Mouse (Mus musculus): ENCODE measurements at regions not wholly inside any gene's neighbourhood (a gene's known extent, or its start where the extent isn't known, plus 50 kb on each side); places are given as distances from the start of the nearest gene placed in this dataset.

- Histone ChIP-seq H3K27me3 (ENCODE audit: control insufficient read depth, insufficient read depth, low read length) (no peaks in the 10 kb centered on the region), H3K36me3 (ENCODE audit: control insufficient read depth, insufficient read depth, low read length) (no peaks in the 10 kb centered on the region), H3K27ac (ENCODE audit: control insufficient read depth, insufficient read depth, low read depth, low read length) (no peak overlapping the region), H3K4me1 (ENCODE audit: control insufficient read depth, insufficient read depth, low read length) (no peaks in the 10 kb centered on the region), H3K4me3 (ENCODE audit: control insufficient read depth, low read depth, low read length) (no peak overlapping the region)
- TF ChIP-seq POLR2A (IDR thresholded peaks at IDR 0.05; ENCODE audit: control insufficient read depth, low read depth, low read length) (no peak), CTCF (IDR thresholded peaks at IDR 0.05; ENCODE audit: control insufficient read depth, insufficient read depth, insufficient replicate concordance, low read depth, low read length) (no peak)
Measured at GRCm38 (mm10) chr2:166380854-166381253, 225.4 kb upstream of the Sulf2 start.

- H3K36me3 ChIP-seq (ENCODE audit: control insufficient read depth, insufficient read depth, low read length), result no peaks in the 10 kb centered on the region
- H3K4me3 ChIP-seq (ENCODE audit: control insufficient read depth, low read depth, low read length), result no peak overlapping the region
- no peak overlapping the region for H3K27ac ChIP-seq (ENCODE audit: control insufficient read depth, insufficient read depth, low read depth, low read length)
- no peaks in the 10 kb centered on the region for H3K27me3 ChIP-seq (ENCODE audit: control insufficient read depth, insufficient read depth, low read length)
- no peaks in the 10 kb centered on the region for H3K4me1 ChIP-seq (ENCODE audit: control insufficient read depth, insufficient read depth, low read length)
- TF ChIP-seq CTCF (IDR thresholded peaks at IDR 0.05; ENCODE audit: control insufficient read depth, insufficient read depth, insufficient replicate concordance, low read depth, low read length) (no peak), POLR2A (IDR thresholded peaks at IDR 0.05; ENCODE audit: control insufficient read depth, low read depth, low read length) (no peak)
Measured at GRCm38 (mm10) chr2:166378325-166378724, 222.9 kb upstream of the Sulf2 start.

GRCm38 (mm10) chr2:166377329-166377728, 221.9 kb upstream of the Sulf2 start:
- Histone ChIP-seq H3K27me3 (ENCODE audit: control insufficient read depth, insufficient read depth, low read length) (no peaks in the 10 kb centered on the region), H3K36me3 (ENCODE audit: control insufficient read depth, insufficient read depth, low read length) (no peaks in the 10 kb centered on the region), H3K4me1 (ENCODE audit: control insufficient read depth, insufficient read depth, low read length) (no peaks in the 10 kb centered on the region), H3K4me3 (ENCODE audit: control insufficient read depth, low read depth, low read length) (no peak overlapping the region), H3K27ac (ENCODE audit: control insufficient read depth, insufficient read depth, low read depth, low read length) (no peak overlapping the region)
- TF ChIP-seq POLR2A (IDR thresholded peaks at IDR 0.05; ENCODE audit: control insufficient read depth, low read depth, low read length) (no peak), CTCF (IDR thresholded peaks at IDR 0.05; ENCODE audit: control insufficient read depth, insufficient read depth, insufficient replicate concordance, low read depth, low read length) (no peak)

- Histone ChIP-seq H3K27ac (ENCODE audit: control insufficient read depth, insufficient read depth, low read depth, low read length) (no peak overlapping the region), H3K4me3 (ENCODE audit: control insufficient read depth, low read depth, low read length) (no peak overlapping the region), H3K27me3 (ENCODE audit: control insufficient read depth, insufficient read depth, low read length) (no peaks in the 10 kb centered on the region), H3K36me3 (ENCODE audit: control insufficient read depth, insufficient read depth, low read length) (no peaks in the 10 kb centered on the region), H3K4me1 (ENCODE audit: control insufficient read depth, insufficient read depth, low read length) (no peaks in the 10 kb centered on the region)
- TF ChIP-seq CTCF (IDR thresholded peaks at IDR 0.05; ENCODE audit: control insufficient read depth, insufficient read depth, insufficient replicate concordance, low read depth, low read length) (no peak), POLR2A (IDR thresholded peaks at IDR 0.05; ENCODE audit: control insufficient read depth, low read depth, low read length) (no peak)
Measured at GRCm38 (mm10) chr2:166375639-166376038, 220.2 kb upstream of the Sulf2 start.

GRCm38 (mm10) chr2:166370776-166371175, 215.3 kb upstream of the Sulf2 start:
- TF ChIP-seq POLR2A (IDR thresholded peaks at IDR 0.05; ENCODE audit: control insufficient read depth, low read depth, low read length) (no peak), CTCF (IDR thresholded peaks at IDR 0.05; ENCODE audit: control insufficient read depth, insufficient read depth, insufficient replicate concordance, low read depth, low read length) (no peak)
- Histone ChIP-seq H3K27me3 (ENCODE audit: control insufficient read depth, insufficient read depth, low read length) (no peaks in the 10 kb centered on the region), H3K4me3 (ENCODE audit: control insufficient read depth, low read depth, low read length) (no peak overlapping the region), H3K36me3 (ENCODE audit: control insufficient read depth, insufficient read depth, low read length) (no peaks in the 10 kb centered on the region), H3K4me1 (ENCODE audit: control insufficient read depth, insufficient read depth, low read length) (no peaks in the 10 kb centered on the region), H3K27ac (ENCODE audit: control insufficient read depth, insufficient read depth, low read depth, low read length) (no peak overlapping the region)

- Histone ChIP-seq H3K4me3 (ENCODE audit: control insufficient read depth, low read depth, low read length) (no peak overlapping the region), H3K4me1 (ENCODE audit: control insufficient read depth, insufficient read depth, low read length) (peaks cover 6% of the 10 kb centered on the region), H3K36me3 (ENCODE audit: control insufficient read depth, insufficient read depth, low read length) (no peaks in the 10 kb centered on the region), H3K27me3 (ENCODE audit: control insufficient read depth, insufficient read depth, low read length) (no peaks in the 10 kb centered on the region), H3K27ac (ENCODE audit: control insufficient read depth, insufficient read depth, low read depth, low read length) (no peak overlapping the region)
- TF ChIP-seq CTCF (IDR thresholded peaks at IDR 0.05; ENCODE audit: control insufficient read depth, insufficient read depth, insufficient replicate concordance, low read depth, low read length) (no peak), POLR2A (IDR thresholded peaks at IDR 0.05; ENCODE audit: control insufficient read depth, low read depth, low read length) (no peak)
Measured at GRCm38 (mm10) chr2:166361645-166362044, 206.2 kb upstream of the Sulf2 start.

GRCm38 (mm10) chr2:166360786-166361185, 205.3 kb upstream of the Sulf2 start:
- H3K27ac ChIP-seq (ENCODE audit: control insufficient read depth, insufficient read depth, low read depth, low read length), result no peak overlapping the region
- no peaks in the 10 kb centered on the region for H3K36me3 ChIP-seq (ENCODE audit: control insufficient read depth, insufficient read depth, low read length)
- TF ChIP-seq POLR2A (IDR thresholded peaks at IDR 0.05; ENCODE audit: control insufficient read depth, low read depth, low read length), result no peak
- no peak for TF ChIP-seq CTCF (IDR thresholded peaks at IDR 0.05; ENCODE audit: control insufficient read depth, insufficient read depth, insufficient replicate concordance, low read depth, low read length)
- peaks cover 6% of the 10 kb centered on the region for H3K4me1 ChIP-seq (ENCODE audit: control insufficient read depth, insufficient read depth, low read length)
- H3K27me3 ChIP-seq (ENCODE audit: control insufficient read depth, insufficient read depth, low read length), result no peaks in the 10 kb centered on the region
- H3K4me3 ChIP-seq (ENCODE audit: control insufficient read depth, low read depth, low read length), result no peak overlapping the region

GRCm38 (mm10) chr2:166359995-166360394, 204.5 kb upstream of the Sulf2 start:
- Histone ChIP-seq H3K36me3 (ENCODE audit: control insufficient read depth, insufficient read depth, low read length) (no peaks in the 10 kb centered on the region), H3K27ac (ENCODE audit: control insufficient read depth, insufficient read depth, low read depth, low read length) (no peak overlapping the region), H3K4me1 (ENCODE audit: control insufficient read depth, insufficient read depth, low read length) (peaks cover 6% of the 10 kb centered on the region), H3K27me3 (ENCODE audit: control insufficient read depth, insufficient read depth, low read length) (no peaks in the 10 kb centered on the region), H3K4me3 (ENCODE audit: control insufficient read depth, low read depth, low read length) (no peak overlapping the region)
- no peak for TF ChIP-seq POLR2A (IDR thresholded peaks at IDR 0.05; ENCODE audit: control insufficient read depth, low read depth, low read length)
- TF ChIP-seq CTCF (IDR thresholded peaks at IDR 0.05; ENCODE audit: control insufficient read depth, insufficient read depth, insufficient replicate concordance, low read depth, low read length), result no peak
